Mouse (Mus musculus): Measurements from ENCODE around the gene Pspc1.
"Not testable (repeated sequence)": the region's sequence is repeated elsewhere in the genome, so short reads cannot be mapped to it uniquely, and the experiment has no call there.

The Pspc1 gene

GRCm38 (mm10) chr14:56778200-56778932 lies at the start of gene Pspc1:
Gene Pspc1, minus strand, starts transcription at chr14:56778316.
- peak; percentile 98 for DNase-seq (ENCODE audit: low spot score)

- DNase-seq (ENCODE audit: low spot score), result no peak
Measured at GRCm38 (mm10) chr14:56824562-56824961, 46.4 kb upstream of the Pspc1 start.

- DNase-seq (ENCODE audit: low spot score), result no peak
Measured at GRCm38 (mm10) chr14:56817616-56818015, 39.5 kb upstream of the Pspc1 start.

GRCm38 (mm10) chr14:56817131-56817530 lies 39.0 kb upstream of the Pspc1 start:
- DNase-seq (ENCODE audit: low spot score), result no peak

GRCm38 (mm10) chr14:56816541-56816940 lies 38.4 kb upstream of the Pspc1 start:
- DNase-seq (ENCODE audit: low spot score), result no peak

GRCm38 (mm10) chr14:56812520-56813036 lies 34.5 kb upstream of the Pspc1 start:
- peak; percentile 93 for DNase-seq (ENCODE audit: low spot score)

GRCm38 (mm10) chr14:56811701-56812339 lies 33.7 kb upstream of the Pspc1 start, which contains the start of gene Zmym5:
Gene Zmym5, minus strand, starts transcription at chr14:56811716.
- peak; percentile 90 for DNase-seq (ENCODE audit: low spot score)

GRCm38 (mm10) chr14:56810781-56811690 lies 32.9 kb upstream of the Pspc1 start:
- DNase-seq (ENCODE audit: low spot score), result peak; percentile 48

- peak; percentile 63 for DNase-seq (ENCODE audit: low spot score)
Measured at GRCm38 (mm10) chr14:56793243-56793642, 15.1 kb upstream of the Pspc1 start.

- DNase-seq (ENCODE audit: low spot score), result no peak
Measured at GRCm38 (mm10) chr14:56784575-56784974, 6.5 kb upstream of the Pspc1 start.

GRCm38 (mm10) chr14:56778933-56779300 lies 801 bp upstream of the Pspc1 start:
- no peak for DNase-seq (ENCODE audit: low spot score)

- DNase-seq (ENCODE audit: low spot score), result peak; percentile 73
Measured at GRCm38 (mm10) chr14:56777360-56778136, 568 bp downstream of the Pspc1 start.

GRCm38 (mm10) chr14:56776571-56777238 lies 1.4 kb downstream of the Pspc1 start:
- DNase-seq (ENCODE audit: low spot score), result peak; percentile 10

- no peak for DNase-seq (ENCODE audit: low spot score)
Measured at GRCm38 (mm10) chr14:56775416-56775815, 2.7 kb downstream of the Pspc1 start.

- not testable (repeated sequence) for DNase-seq (ENCODE audit: low spot score)
Measured at GRCm38 (mm10) chr14:56766438-56766837, 11.7 kb downstream of the Pspc1 start.

GRCm38 (mm10) chr14:56765117-56765516 lies 13.0 kb downstream of the Pspc1 start:
- DNase-seq (ENCODE audit: low spot score), result not testable (repeated sequence)

- DNase-seq (ENCODE audit: low spot score), result no peak
Measured at GRCm38 (mm10) chr14:56751282-56751681, 26.8 kb downstream of the Pspc1 start.

- DNase-seq (ENCODE audit: low spot score), result no peak
Measured at GRCm38 (mm10) chr14:56740175-56740574, 37.9 kb downstream of the Pspc1 start.

- no peak for DNase-seq (ENCODE audit: low spot score)
Measured at GRCm38 (mm10) chr14:56726493-56726892, 51.6 kb downstream of the Pspc1 start.

- DNase-seq (ENCODE audit: low spot score), result no peak
Measured at GRCm38 (mm10) chr14:56705687-56706086, 72.4 kb downstream of the Pspc1 start.

- DNase-seq (ENCODE audit: low spot score), result no peak
Measured at GRCm38 (mm10) chr14:56702644-56703043, 75.5 kb downstream of the Pspc1 start.

Data from MN1 (cell line).